Mouse (Mus musculus) liver, embryonic 14.5 days (tissue): Measurements from ENCODE around the gene Naaladl2. TPM values are rescaled to one million over a fixed set of nuclear protein-coding genes. Genes with fewer than 3 reads are reported as not detected.
"Not testable (repeated sequence)": the region's sequence is repeated elsewhere in the genome, so short reads cannot be mapped to it uniquely, and the experiment has no call there.

Experiments
- ATAC-seq: fragments of 200-750 bp; cut with Nextera tagmentation; 2 replicates; pipeline ENCODE4 v1.8.0; 2017; ENCODE audit warnings: moderate number of reproducible peaks, mild to moderate bottlenecking, moderate library complexity; ENCODE audit not compliant: insufficient read depth
- DNase-seq, 3 experiments: peaks; one replicate each; pipeline ENCODE4 v3.0.0-alpha.2; 2012 to 2013; ENCODE audit warnings: low read depth in 3 of 3, low spot score in 3 of 3
- H3K27ac ChIP-seq: fragments of 300-500 bp; sonication (generic); 2 replicates; pipeline ENCODE4 v1.5.1; 2014; ENCODE audit warnings: moderate library complexity, mild to moderate bottlenecking, control low read depth, inconsistent platforms
- H3K27me3 ChIP-seq: fragments of 300-500 bp; sonication (generic); 2 replicates; pipeline ENCODE4 v1.6.1; 2014; ENCODE audit warnings: mild to moderate bottlenecking, low read length, moderate library complexity; ENCODE audit not compliant: control insufficient read depth, insufficient read depth
- H3K36me3 ChIP-seq: fragments of 300-500 bp; sonication (generic); replicated peaks from 2 replicates; pipeline ENCODE4 v1.6.1; 2014; ENCODE audit warnings: low read depth; ENCODE audit not compliant: control insufficient read depth, insufficient read depth
- H3K4me1 ChIP-seq, 2 experiments: fragments of 200-500 bp in 1 of 2; fragments of 300-500 bp in 1 of 2; sonication (generic) in 1 of 2; replicated peaks; 2 replicates each; pipeline ENCODE4 v1.6.1; 2012 to 2014; ENCODE audit warnings: antibody characterized with exemption in 1 of 2, inconsistent platforms in 1 of 2, low read length in 1 of 2; ENCODE audit not compliant: control insufficient read depth in 2 of 2, insufficient read depth in 2 of 2
- H3K4me2 ChIP-seq: fragments of 300-500 bp; sonication (generic); 2 replicates; pipeline ENCODE4 v1.6.1; 2014; ENCODE audit warnings: low read depth, mild to moderate bottlenecking, control low read depth, moderate library complexity
- H3K4me3 ChIP-seq, 2 experiments: fragments of 200-500 bp in 1 of 2; fragments of 300-500 bp in 1 of 2; sonication (generic) in 1 of 2; 2 replicates each; pipeline ENCODE4 v1.5.1; 2012 to 2014; ENCODE audit warnings: low read depth in 2 of 2, low read length in 2 of 2, mild to moderate bottlenecking in 2 of 2, control low read depth in 1 of 2, inconsistent platforms in 1 of 2, moderate library complexity in 1 of 2; ENCODE audit not compliant: insufficient read depth in 1 of 2
- H3K9ac ChIP-seq: fragments of 300-500 bp; sonication (generic); replicated peaks from 2 replicates; pipeline ENCODE4 v1.6.1; 2014; ENCODE audit warnings: mild to moderate bottlenecking, control low read depth, moderate library complexity
- H3K9me3 ChIP-seq: fragments of 300-500 bp; sonication (generic); 2 replicates; pipeline ENCODE4 v1.6.1; 2016; ENCODE audit warnings: low read length, mixed read lengths; ENCODE audit not compliant: control insufficient read depth
- CTCF ChIP-seq: IDR thresholded peaks from 2 replicates; pipeline ENCODE4 v1.5.1; 2016; ENCODE audit warnings: antibody characterized with exemption, low read depth, control low read depth
- EP300 ChIP-seq: IDR thresholded peaks from 2 replicates; pipeline ENCODE4 v1.6.1; 2016; ENCODE audit warnings: antibody characterized with exemption, low read depth
- WGBS: fragments of 180-500 bp; shearing (Covaris S2); extraction: QIAGEN DNeasy Blood & Tissue Kit; methylation state at CpG from one replicate; pipeline ENCODE4 v1.1.7; 2014; ENCODE audit not compliant: insufficient replicate concordance; 5-methylcytosine and 5-hydroxymethylcytosine counted together
- polyA plus RNA-seq, 2 experiments: library from polyadenylated mRNA; depleted of rRNA in 1 of 2; stranded (reverse) in 1 of 2; unstranded in 1 of 2; fragments of >200 nt; fragmentation: Nextera tagmentation in 1 of 2; extraction: Ambion mirVana in 1 of 2; gene quantifications; 2 replicates each; pipeline versions ENCODE4 v1.2.1 to v1.2.3; 2012 to 2014

Gene Naaladl2
- polyA plus RNA-seq, 2 experiments: 0.05 to 0.07 TPM

GRCm38 (mm10) chr3:24217476-24217875, 926.6 kb downstream of the Naaladl2 start:
- DNase-seq (no peak), ATAC-seq (no peak)
- no peaks in the 10 kb centered on the region for H3K4me1 ChIP-seq
- H3K9me3 ChIP-seq: no peaks in the 10 kb centered on the region
- no peak overlapping the region for H3K27ac ChIP-seq
- H3K9ac ChIP-seq: no peak overlapping the region
- H3K27me3 ChIP-seq: no peaks in the 10 kb centered on the region
- no peak overlapping the region for H3K4me2 ChIP-seq
- WGBS: 62% methylated on average over 1 of the region's 1 CpGs
- no peak overlapping the region for H3K4me3 ChIP-seq
- TF ChIP-seq CTCF (no peak), EP300 (no peak)
- no peaks in the 10 kb centered on the region for H3K36me3 ChIP-seq

- Histone ChIP-seq H3K36me3 (no peaks in the 10 kb centered on the region), H3K4me1 (no peaks in the 10 kb centered on the region), H3K27ac (no peak overlapping the region), H3K4me2 (no peak overlapping the region), H3K9ac (no peak overlapping the region), H3K27me3 (no peaks in the 10 kb centered on the region), H3K9me3 (no peaks in the 10 kb centered on the region), H3K4me3 (no peak overlapping the region)
- DNase-seq: no peak
- no peak for ATAC-seq
- TF ChIP-seq CTCF: no peak
- no peak for TF ChIP-seq EP300
These were observed 977.5 kb downstream of the Naaladl2 start for GRCm38 (mm10) chr3:24166531-24166930.

- H3K9ac ChIP-seq: no peak overlapping the region
- H3K9me3 ChIP-seq: no peaks in the 10 kb centered on the region
- no peaks in the 10 kb centered on the region for H3K36me3 ChIP-seq
- no peak overlapping the region for H3K4me3 ChIP-seq
- no peak overlapping the region for H3K4me2 ChIP-seq
- no peak for TF ChIP-seq EP300
- no peak for TF ChIP-seq CTCF
- no peaks in the 10 kb centered on the region for H3K27me3 ChIP-seq
- H3K27ac ChIP-seq: no peak overlapping the region
- ATAC-seq (no peak), DNase-seq (no peak)
- no peaks in the 10 kb centered on the region for H3K4me1 ChIP-seq
These were observed 980.1 kb downstream of the Naaladl2 start for GRCm38 (mm10) chr3:24163992-24164391.

GRCm38 (mm10) chr3:24151086-24151815, 992.8 kb downstream of the Naaladl2 start:
- H3K27me3 ChIP-seq, H3K4me2 ChIP-seq, H3K9me3 ChIP-seq, H3K36me3 ChIP-seq, H3K27ac ChIP-seq, ATAC-seq, H3K9ac ChIP-seq, DNase-seq, H3K4me1 ChIP-seq, H3K4me3 ChIP-seq: not testable (repeated sequence)
- 49% methylated on average over 4 of the region's 4 CpGs for WGBS

GRCm38 (mm10) chr3:24142808-24143207, 1001.3 kb downstream of the Naaladl2 start:
- H3K9me3 ChIP-seq: no peaks in the 10 kb centered on the region
- 48% methylated on average over 1 of the region's 1 CpGs for WGBS
- TF ChIP-seq EP300: no peak
- no peak for TF ChIP-seq CTCF
- ATAC-seq (no peak), DNase-seq (no peak)
- H3K4me2 ChIP-seq: no peak overlapping the region
- no peak overlapping the region for H3K4me3 ChIP-seq
- H3K4me1 ChIP-seq: no peaks in the 10 kb centered on the region
- no peaks in the 10 kb centered on the region for H3K27me3 ChIP-seq
- no peak overlapping the region for H3K9ac ChIP-seq
- H3K36me3 ChIP-seq: no peaks in the 10 kb centered on the region
- no peak overlapping the region for H3K27ac ChIP-seq
